Mouse (Mus musculus) MN1 (cell line): ENCODE results near the gene Zfp334.
A peak's percentile ranks its signal among the peaks of the same experiment; 100 is the strongest.

ENCODE experiments used
- DNase-seq: peaks from one replicate; pipeline ENCODE4 v3.0.0-alpha.2; 2016; ENCODE audit warnings: low spot score

The Zfp334 gene

DNA sequence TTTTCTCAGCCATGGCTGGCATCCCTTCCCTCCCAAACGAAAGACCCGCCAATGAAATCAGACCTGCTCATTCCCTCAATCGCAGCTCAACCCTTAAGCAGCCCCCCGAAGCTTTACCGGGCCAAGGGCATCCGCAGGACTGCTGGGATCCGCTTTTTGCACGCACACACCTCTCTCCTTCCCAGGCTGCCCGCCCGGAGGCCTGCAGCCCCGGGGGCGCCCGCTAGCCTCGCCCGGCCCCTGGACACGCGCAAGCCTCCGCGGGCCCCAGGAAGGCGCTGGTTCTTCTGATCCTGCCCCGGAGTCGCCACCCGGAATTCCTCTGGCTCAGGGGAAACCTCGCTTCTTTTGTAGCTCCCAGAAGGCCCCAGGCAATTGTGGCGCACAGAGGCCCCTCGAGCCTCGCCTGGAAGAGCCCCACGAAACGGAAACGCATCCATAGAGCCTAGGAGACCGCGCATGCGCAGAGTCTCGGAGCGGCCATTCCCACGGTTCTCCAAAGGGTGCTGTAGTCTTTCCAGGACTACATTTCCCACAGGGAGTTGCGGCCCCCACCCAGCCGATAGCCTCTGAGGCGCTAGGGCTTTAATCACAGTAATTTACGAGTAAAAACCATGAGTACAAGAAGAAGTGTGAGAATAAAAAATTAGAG is at the start of gene Zfp334:
TSS of gene Zfp334 (minus strand) at position 416 of the 652 bp plus-strand sequence.
- DNase-seq: peak; percentile 97

- no peak for DNase-seq
Measured at GRCm38 (mm10) chr2:165428694-165429093, 40.6 kb upstream of the Zfp334 start.

DNA sequence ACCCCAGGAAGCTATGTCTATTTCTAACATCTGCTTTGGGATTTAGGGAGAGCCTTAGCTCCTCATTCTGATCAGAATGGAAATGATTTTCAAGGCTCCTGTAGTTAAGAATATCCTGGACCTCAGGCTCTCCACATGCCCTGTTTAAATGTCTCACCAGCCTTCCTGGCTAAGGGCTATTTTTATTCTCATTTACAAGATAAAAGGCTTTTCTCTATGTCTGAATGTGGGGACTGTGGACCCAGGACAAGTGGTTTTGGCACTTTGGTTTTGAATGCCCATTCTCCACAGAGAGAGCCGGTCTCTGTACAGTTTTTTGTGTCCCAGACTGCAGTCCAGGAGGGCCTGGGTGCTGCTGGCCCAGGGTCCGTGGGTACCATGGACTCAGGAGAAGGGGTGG is 32.1 kb upstream of the Zfp334 start:
- DNase-seq: no peak

- DNase-seq: peak; percentile 43
Measured at GRCm38 (mm10) chr2:165419670-165420111, 31.6 kb upstream of the Zfp334 start.

DNA sequence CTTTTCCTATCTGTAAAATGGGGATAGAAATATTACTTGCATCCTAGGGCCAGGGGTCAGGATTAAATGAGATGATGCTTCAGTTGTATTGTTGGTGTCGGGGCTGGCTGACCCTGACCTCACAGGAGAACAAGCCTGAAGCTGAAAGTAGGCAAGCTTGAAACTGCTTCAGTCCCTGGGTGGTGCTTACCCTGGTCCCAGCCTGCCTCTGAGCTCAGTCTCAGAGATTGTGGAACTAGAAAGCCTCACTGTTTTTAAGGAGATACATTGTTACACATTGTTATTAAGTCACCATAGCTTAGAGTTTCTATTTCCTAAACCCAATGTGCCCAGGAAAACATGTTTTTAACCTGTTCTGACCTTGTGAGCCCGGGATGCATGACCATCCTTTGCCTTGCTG is 30.5 kb upstream of the Zfp334 start:
- no peak for DNase-seq

DNA sequence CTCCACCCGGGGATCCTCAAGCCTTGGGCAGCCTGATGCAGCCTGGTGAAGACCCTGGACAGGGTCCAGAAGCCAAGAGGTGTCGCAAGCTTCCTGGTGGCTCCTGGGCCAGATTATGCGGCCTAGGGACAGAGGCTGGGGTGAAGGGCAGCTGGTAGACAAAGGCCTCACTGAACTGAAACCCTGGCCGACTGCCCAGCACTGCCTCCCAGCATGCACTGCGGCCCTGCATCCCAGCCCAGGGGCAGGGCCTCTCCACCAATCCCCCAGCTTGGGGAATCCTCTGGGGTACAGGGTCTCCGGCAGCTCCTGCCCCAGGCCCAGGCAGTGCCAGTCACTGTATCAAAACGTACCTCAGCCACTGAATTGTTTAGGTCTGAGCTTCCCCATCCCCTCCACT is 29.2 kb upstream of the Zfp334 start:
- DNase-seq: peak; percentile 30

- no peak for DNase-seq
Measured at GRCm38 (mm10) chr2:165415795-165416194, 27.7 kb upstream of the Zfp334 start.

DNA sequence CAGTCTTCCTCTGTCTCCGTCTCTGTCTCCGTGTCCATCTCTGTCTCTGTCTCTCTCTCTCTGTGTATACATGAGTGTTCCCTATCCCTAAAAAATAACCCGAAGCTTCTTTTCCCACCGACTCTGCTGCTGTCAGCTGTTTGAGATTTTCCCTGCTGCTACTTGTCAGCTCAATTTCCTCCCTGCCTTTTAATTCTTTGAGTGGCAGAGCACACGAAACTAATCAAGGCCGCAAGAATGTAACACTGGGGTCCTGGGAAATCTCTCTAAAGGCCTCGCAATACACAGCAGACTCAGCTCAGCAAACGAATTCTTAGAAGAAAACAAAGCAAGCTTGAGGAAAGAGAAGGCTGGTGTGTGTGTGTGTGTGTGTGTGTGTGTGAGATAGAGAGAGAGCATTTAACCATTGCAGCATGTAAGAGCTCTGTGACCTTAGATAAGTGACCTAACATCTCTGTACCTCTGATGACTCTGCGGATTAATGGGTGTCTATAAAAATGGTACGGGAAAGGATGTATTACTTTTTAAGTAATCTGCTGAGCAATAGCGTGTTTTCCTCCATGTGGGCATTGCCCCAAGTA is 27.2 kb upstream of the Zfp334 start:
- DNase-seq: no peak

GRCm38 (mm10) chr2:165414321-165414720 is 26.3 kb upstream of the Zfp334 start:
- DNase-seq: no peak

DNA sequence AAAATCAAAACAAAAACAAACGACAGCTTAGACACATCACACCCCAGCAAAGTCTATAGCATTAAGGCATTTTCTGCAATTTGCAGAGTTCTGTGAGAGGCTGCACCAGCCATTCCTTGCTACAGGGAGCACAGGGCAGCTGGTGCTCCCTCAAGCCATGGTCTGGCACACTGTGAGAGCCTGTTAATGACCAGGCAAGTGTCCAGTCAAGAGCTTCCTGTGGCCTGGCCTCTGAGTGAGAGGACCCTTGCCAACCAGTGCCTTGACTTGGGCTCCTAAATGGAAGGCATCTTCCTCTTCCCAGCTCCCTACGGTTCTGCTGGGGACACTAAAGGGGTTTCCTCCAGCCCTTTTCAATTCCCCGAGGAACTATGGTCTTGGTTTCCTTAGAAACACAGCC is 25.8 kb upstream of the Zfp334 start:
- no peak for DNase-seq

GRCm38 (mm10) chr2:165407700-165408301 is 19.7 kb upstream of the Zfp334 start:
- peak; percentile 78 for DNase-seq

DNA sequence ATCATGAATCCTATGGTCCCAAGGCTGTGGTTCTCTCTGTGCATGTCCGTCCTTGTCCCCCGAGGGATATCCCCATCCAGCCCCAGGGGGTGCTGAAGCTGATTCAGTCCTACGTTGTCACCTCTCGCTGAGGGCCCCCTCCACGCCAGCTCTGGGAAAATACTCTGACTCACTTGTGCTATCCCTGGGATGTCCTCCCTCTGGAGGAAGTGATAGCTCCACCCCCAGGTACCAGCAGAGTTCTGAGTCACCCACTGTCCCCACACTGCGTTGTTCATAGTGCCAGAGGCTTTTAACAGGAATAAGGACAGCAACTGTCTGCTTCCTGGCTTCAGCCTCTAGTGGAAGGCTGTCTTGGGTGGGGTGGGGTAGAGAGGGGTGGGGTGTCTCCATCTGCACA is 17.3 kb upstream of the Zfp334 start:
- peak; percentile 51 for DNase-seq

DNA sequence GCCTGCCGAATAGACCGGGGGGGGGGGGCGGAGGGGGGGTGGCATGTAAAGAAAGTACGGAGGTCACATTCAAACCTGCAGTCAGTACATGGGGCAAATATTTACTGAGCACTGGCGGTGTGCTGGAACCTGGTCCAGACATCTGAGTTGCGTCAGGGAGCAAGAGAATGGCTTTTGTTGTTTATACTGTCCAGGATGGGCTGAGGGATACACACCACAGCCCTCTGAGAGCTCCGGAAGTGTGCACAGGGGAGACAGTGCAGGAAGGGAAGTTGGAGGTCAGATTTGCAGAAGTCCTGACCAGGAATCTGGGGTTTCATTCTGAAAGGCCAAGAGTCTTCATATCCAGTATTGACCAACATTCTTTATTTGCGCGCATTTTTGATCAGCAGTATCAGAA is 16.9 kb upstream of the Zfp334 start:
- no peak for DNase-seq

GRCm38 (mm10) chr2:165398164-165398785 is 10.2 kb upstream of the Zfp334 start:
- peak; percentile 84 for DNase-seq

- DNase-seq: peak; percentile 74
Measured at GRCm38 (mm10) chr2:165397502-165398163, 9.6 kb upstream of the Zfp334 start.

DNA sequence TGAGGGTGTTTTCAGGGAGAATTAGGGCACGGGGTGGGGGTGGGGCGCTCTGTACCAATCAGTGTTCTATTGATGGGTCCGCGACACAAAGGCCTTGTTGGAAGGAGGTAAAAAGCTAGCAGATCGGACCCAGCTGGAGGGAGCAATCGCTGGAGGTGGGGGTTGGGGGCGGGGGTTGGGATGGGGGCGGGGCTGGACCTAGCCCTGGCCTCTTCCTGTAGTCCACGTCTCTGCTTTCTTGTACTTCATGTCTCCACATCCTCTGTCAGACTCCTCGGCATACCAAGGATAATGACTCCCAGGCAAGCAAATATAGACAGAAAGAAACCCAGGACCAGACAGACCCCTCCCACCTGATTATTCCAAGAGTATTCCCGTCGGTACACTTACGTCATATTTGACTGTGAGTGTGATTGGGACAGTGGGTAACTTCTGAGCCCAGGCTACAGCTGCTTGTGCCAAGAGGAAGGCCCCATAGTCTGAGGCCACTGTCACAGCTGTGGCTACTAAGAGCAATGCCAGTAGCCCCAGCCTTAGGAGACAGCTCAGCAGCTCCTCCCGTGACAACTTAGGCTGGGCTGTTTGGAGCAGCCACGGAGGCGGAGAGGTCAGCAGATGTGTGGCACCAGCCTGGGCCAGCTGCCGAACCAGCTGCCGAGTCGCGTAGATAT is 8.9 kb upstream of the Zfp334 start:
- peak; percentile 65 for DNase-seq

- no peak for DNase-seq
Measured at GRCm38 (mm10) chr2:165392156-165392555, 4.1 kb upstream of the Zfp334 start.

DNA sequence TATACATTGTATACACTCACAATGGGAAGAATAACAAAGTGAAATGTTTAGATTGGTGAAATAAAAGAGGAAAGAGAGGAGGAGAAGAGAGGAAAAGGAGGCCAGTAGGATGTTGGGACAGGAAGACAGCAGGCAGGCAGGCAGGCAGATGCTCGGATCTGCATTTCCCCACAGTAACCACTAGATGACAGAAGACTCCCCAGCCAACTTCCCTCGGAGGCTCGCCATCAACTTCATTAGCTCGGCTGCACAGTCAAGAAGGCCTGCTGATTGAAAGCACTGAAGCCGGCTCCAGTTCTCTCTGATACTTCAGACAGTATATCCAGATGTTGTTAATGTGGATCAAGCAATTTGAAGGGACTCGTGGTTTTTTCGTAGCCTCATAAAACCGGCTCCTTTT is 3.5 kb upstream of the Zfp334 start:
- DNase-seq: peak; percentile 82

GRCm38 (mm10) chr2:165389299-165389952 is 1.4 kb upstream of the Zfp334 start:
- DNase-seq: no peak

DNA sequence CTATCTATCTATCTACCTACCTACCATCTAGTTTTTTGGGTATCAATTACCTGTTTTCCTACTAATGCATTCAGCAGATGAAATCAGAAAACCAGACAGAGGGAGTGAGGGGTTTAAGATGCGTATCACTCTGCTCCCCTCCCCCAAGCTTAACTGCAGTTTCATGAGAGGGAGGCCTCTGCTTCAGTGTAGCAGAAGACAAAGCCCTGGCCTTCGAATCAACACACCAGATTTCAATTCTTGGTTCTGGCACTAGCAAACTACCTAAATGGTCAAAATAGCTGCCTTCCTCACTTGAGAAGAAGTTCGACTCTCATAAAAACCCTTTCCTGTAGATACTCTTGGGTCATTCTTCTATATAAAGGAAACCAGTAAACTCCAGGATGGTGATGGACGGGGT is 689 bp downstream of the Zfp334 start:
- DNase-seq: no peak

DNA sequence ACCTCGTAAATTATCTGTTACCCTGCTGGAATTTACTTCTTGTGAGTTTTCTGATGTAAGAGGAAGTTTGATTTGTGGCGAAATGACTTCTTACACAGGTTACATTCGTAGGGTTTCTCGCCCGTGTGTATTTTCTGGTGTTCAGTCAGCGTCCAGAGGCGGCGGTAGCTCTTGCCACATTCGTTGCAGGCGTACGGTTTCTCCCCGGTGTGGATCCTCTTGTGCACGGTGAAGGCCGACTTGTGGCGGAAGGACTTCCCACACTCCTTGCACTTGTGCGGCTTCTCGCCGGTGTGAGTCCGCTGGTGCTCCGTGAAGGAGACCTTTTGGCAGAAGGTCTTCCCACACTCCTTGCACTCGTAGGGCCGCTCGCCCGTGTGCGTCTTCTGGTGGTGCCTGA is 8.0 kb downstream of the Zfp334 start:
- DNase-seq: no peak
